Mouse (Mus musculus): ENCODE results near the gene Omt2b. TPM values are rescaled to one million over a fixed set of nuclear protein-coding genes. Genes with fewer than 3 reads are reported as not detected.
"Not testable (repeated sequence)": the region's sequence is repeated elsewhere in the genome, so short reads cannot be mapped to it uniquely, and the experiment has no call there.

Gene Omt2b
- polyA plus RNA-seq, 1 experiment from 2014 or later, result not detected

DNA sequence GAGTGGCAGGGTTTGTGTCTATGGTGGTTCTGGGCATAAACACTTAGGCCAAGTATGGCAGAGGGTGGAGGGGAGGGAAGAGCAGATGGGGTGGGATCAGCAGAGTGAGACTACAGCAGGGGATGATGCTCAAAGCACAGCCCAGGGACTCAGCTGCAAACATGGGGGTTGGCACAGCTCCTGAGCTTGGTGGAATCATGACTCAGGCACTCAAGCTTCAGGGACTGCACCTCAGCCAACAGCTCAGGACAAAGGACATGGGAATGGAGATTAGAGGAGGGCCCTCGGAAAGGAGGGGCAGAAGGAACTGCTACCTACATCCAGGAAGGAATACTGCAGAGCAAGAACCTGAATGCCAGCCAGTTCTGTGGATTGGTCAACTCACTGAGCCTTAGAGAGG lies 28.2 kb upstream of the Omt2b start:
- H3K4me3 ChIP-seq (replicated peaks; ENCODE audit: low read length); H3K36me3 ChIP-seq (ENCODE audit: control insufficient read depth, insufficient read depth, low read length); H3K9me3 ChIP-seq (replicated peaks; ENCODE audit: control insufficient read depth, low read length); H3K27me3 ChIP-seq (ENCODE audit: control insufficient read depth, insufficient read depth, low read length); H3K9ac ChIP-seq (ENCODE audit: low read length); H3K27ac ChIP-seq (ENCODE audit: low read length); H3K4me1 ChIP-seq (ENCODE audit: control insufficient read depth, insufficient read depth, low read length); H3K4me2 ChIP-seq (ENCODE audit: low read depth, low read length): not testable (repeated sequence)
- WGBS, result 62% methylated on average over 1 of the region's 1 CpGs
- ATAC-seq (ENCODE audit: insufficient read depth, low FRiP score), result peak; percentile 58; the same call in 1 of the 2 replicates

DNA sequence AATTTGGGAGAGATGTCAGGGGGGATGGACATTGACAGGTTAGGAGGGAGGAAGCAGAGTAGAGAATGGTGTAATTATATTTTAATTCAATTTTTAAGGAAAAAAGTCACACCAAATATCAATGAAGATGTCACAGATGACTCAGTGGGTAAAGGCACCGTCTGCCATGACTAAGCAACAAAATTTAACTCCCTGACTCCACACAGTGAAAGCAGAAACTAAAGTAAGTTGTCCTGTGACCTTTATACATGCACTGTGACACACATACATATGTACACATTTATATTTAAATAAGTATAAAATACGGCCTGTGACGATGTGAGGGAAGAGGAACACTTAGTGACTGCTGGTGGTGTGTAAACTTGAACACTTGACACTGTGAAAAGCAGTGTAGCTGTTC lies 19.3 kb upstream of the Omt2b start:
- not testable (repeated sequence) for H3K9me3 ChIP-seq (replicated peaks; ENCODE audit: control insufficient read depth, low read length); H3K9ac ChIP-seq (ENCODE audit: low read length); H3K27ac ChIP-seq (ENCODE audit: low read length); H3K4me3 ChIP-seq (replicated peaks; ENCODE audit: low read length); H3K27me3 ChIP-seq (ENCODE audit: control insufficient read depth, insufficient read depth, low read length); H3K4me1 ChIP-seq (ENCODE audit: control insufficient read depth, insufficient read depth, low read length); ATAC-seq (ENCODE audit: insufficient read depth, low FRiP score); H3K4me2 ChIP-seq (ENCODE audit: low read depth, low read length); H3K36me3 ChIP-seq (ENCODE audit: control insufficient read depth, insufficient read depth, low read length)
- WGBS, result 60% methylated on average over 1 of the region's 3 CpGs

DNA sequence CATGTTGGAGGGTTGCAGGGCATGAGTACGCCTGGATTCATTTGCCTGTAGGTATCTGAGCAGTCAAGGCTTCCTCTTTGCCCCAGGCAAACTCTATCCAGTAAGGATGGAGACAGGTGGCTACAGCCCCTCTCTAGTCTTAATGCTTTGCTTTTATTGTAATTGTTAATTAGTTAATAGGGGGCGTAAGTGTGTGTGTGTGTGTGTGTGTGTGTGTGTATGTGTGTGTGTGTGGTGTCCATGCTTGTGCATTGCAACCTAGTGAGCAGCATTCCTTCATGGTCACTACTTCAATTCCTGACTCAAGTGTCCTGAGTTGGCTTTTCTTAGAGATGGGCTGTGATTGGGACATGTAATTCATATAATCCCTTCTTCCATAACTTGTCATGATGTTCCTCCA lies 12.7 kb upstream of the Omt2b start, which contains the start of gene Omt2a:
Gene Omt2a, minus strand, starts transcription at position 101 of the 400 bp plus-strand sequence.
- WGBS, result 85% methylated on average over 2 of the region's 2 CpGs
- Histone ChIP-seq H3K27me3 (ENCODE audit: control insufficient read depth, insufficient read depth, low read length) (no peaks in the 10 kb centered on the region), H3K36me3 (ENCODE audit: control insufficient read depth, insufficient read depth, low read length) (no peaks in the 10 kb centered on the region), H3K4me2 (ENCODE audit: low read depth, low read length) (no peak within 1 kb of the TSS), H3K27ac (ENCODE audit: low read length) (no peak within 1 kb of the TSS), H3K9ac (ENCODE audit: low read length) (no peak within 1 kb of the TSS), H3K4me1 (ENCODE audit: control insufficient read depth, insufficient read depth, low read length) (no peaks in the 10 kb centered on the region), H3K4me3 (replicated peaks; ENCODE audit: low read length) (no peak within 1 kb of the TSS), H3K9me3 (replicated peaks; ENCODE audit: control insufficient read depth, low read length) (no peaks in the 10 kb centered on the region)
- no peak for ATAC-seq (ENCODE audit: insufficient read depth, low FRiP score)

DNA sequence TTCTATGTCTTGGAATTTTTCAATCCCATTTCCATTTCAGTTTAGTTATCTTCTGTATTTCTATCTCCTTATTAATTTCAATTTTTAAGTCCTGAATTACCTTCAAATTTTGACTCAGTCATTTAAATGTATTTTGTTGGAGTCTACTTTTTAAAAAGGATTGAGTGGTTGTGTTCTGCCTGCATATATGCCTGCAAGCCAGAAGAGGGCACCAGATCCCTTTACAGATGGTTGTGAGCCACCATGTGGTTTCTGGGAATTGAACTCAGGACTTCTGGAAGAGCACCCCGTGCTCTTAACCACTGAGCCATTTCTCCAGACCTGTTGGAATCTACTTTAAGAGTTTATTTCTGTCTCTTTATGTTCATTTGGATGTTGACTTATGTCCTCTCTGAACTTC lies 7.9 kb upstream of the Omt2b start:
- H3K27ac ChIP-seq (ENCODE audit: low read length), result no peak overlapping the region
- ATAC-seq (ENCODE audit: insufficient read depth, low FRiP score), result no peak
- H3K4me3 ChIP-seq (replicated peaks; ENCODE audit: low read length), result no peak overlapping the region
- no peak overlapping the region for H3K9ac ChIP-seq (ENCODE audit: low read length)
- H3K36me3 ChIP-seq (ENCODE audit: control insufficient read depth, insufficient read depth, low read length), result no peaks in the 10 kb centered on the region
- H3K9me3 ChIP-seq (replicated peaks; ENCODE audit: control insufficient read depth, low read length), result no peaks in the 10 kb centered on the region
- H3K27me3 ChIP-seq (ENCODE audit: control insufficient read depth, insufficient read depth, low read length), result no peaks in the 10 kb centered on the region
- H3K4me2 ChIP-seq (ENCODE audit: low read depth, low read length), result no peak overlapping the region
- H3K4me1 ChIP-seq (ENCODE audit: control insufficient read depth, insufficient read depth, low read length), result no peaks in the 10 kb centered on the region
- 36% methylated on average over 1 of the region's 1 CpGs for WGBS

DNA sequence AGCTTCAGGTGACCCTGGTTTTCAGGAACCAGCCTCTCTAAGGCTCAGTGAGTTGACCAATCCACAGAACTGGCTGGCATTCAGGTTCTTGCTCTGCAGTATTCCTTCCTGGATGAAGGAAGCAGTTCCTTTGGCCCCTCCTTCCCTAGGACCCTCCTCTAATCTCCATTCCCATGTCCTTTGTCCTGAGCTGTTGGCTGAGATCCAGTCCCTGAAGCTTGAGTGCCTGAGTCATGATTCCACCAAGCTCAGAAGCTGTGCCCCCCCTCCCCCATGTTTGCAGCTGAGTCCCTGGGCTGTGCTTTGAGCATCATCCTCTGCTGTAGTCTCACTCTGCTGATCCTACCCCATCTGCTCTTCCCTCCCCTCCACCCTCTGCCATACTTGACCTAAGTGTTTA lies 9.7 kb downstream of the Omt2b start:
- not testable (repeated sequence) for H3K9ac ChIP-seq (ENCODE audit: low read length); H3K4me3 ChIP-seq (replicated peaks; ENCODE audit: low read length); H3K27ac ChIP-seq (ENCODE audit: low read length); H3K4me2 ChIP-seq (ENCODE audit: low read depth, low read length); H3K27me3 ChIP-seq (ENCODE audit: control insufficient read depth, insufficient read depth, low read length); H3K4me1 ChIP-seq (ENCODE audit: control insufficient read depth, insufficient read depth, low read length); H3K9me3 ChIP-seq (replicated peaks; ENCODE audit: control insufficient read depth, low read length); H3K36me3 ChIP-seq (ENCODE audit: control insufficient read depth, insufficient read depth, low read length)
- peak; percentile 71 for ATAC-seq (ENCODE audit: insufficient read depth, low FRiP score)

DNA sequence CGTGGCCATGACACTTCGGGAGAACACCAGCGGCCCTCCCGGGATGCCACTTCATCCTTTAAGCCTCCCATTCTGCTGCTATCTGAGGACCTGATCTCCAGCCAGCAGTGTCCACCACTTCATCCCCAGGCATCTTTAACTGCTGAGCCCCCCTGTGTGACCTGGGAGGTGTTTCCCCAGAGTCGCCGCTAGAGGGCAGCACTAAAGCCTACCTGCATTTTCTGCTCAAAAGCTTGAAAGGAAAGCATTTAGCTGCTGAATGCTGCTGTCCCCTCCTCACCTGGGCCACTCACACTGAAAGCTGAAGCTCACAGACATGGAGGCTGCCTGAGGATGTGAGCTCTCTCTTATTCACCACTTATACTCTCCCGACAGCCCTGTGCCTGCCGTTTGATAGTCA lies 12.9 kb downstream of the Omt2b start:
- not testable (repeated sequence) for H3K9me3 ChIP-seq (replicated peaks; ENCODE audit: control insufficient read depth, low read length); H3K27ac ChIP-seq (ENCODE audit: low read length); H3K27me3 ChIP-seq (ENCODE audit: control insufficient read depth, insufficient read depth, low read length); H3K4me3 ChIP-seq (replicated peaks; ENCODE audit: low read length); H3K4me2 ChIP-seq (ENCODE audit: low read depth, low read length); H3K36me3 ChIP-seq (ENCODE audit: control insufficient read depth, insufficient read depth, low read length); ATAC-seq (ENCODE audit: insufficient read depth, low FRiP score); H3K4me1 ChIP-seq (ENCODE audit: control insufficient read depth, insufficient read depth, low read length); H3K9ac ChIP-seq (ENCODE audit: low read length)
- 16% methylated on average over 8 of the region's 8 CpGs for WGBS

DNA sequence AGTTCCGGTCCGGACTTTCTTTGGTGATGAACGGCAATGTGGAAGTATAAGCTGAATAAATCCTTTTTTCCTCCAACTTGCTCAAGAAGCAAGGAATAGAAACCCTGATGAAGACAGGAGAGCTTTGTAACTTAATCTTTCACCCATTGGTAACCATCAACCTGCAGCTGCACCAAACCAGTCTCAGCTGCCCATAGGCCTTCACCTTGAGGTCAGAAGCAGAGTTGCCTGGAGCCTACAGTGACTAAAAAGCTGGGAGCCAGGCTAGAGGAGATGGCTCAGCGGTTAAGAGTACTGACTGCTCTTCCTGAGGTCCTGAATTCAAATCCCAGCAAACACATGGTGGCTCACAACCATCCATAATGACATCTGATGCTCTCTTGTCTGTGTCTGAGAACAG lies 15.1 kb downstream of the Omt2b start:
- 91% methylated on average over 4 of the region's 4 CpGs for WGBS
- H3K27me3 ChIP-seq (ENCODE audit: control insufficient read depth, insufficient read depth, low read length), result not testable (repeated sequence)

GRCm38 (mm10) chr9:78343055-78343454 lies 15.7 kb downstream of the Omt2b start:
- H3K36me3 ChIP-seq (ENCODE audit: control insufficient read depth, insufficient read depth, low read length); H3K4me1 ChIP-seq (ENCODE audit: control insufficient read depth, insufficient read depth, low read length); H3K9me3 ChIP-seq (replicated peaks; ENCODE audit: control insufficient read depth, low read length); H3K9ac ChIP-seq (ENCODE audit: low read length); ATAC-seq (ENCODE audit: insufficient read depth, low FRiP score); H3K4me3 ChIP-seq (replicated peaks; ENCODE audit: low read length); H3K4me2 ChIP-seq (ENCODE audit: low read depth, low read length); H3K27ac ChIP-seq (ENCODE audit: low read length); H3K27me3 ChIP-seq (ENCODE audit: control insufficient read depth, insufficient read depth, low read length): not testable (repeated sequence)
- WGBS, result 89% methylated on average over 9 of the region's 9 CpGs

More for the DNA sequence above, 15.1 kb downstream of the Omt2b start:
- not testable (repeated sequence) for H3K9ac ChIP-seq (ENCODE audit: low read length); H3K9me3 ChIP-seq (replicated peaks; ENCODE audit: control insufficient read depth, low read length); ATAC-seq (ENCODE audit: insufficient read depth, low FRiP score); H3K4me1 ChIP-seq (ENCODE audit: control insufficient read depth, insufficient read depth, low read length); H3K4me2 ChIP-seq (ENCODE audit: low read depth, low read length); H3K4me3 ChIP-seq (replicated peaks; ENCODE audit: low read length); H3K36me3 ChIP-seq (ENCODE audit: control insufficient read depth, insufficient read depth, low read length); H3K27ac ChIP-seq (ENCODE audit: low read length)

- ATAC-seq (ENCODE audit: insufficient read depth, low FRiP score); H3K36me3 ChIP-seq (ENCODE audit: control insufficient read depth, insufficient read depth, low read length); H3K4me1 ChIP-seq (ENCODE audit: control insufficient read depth, insufficient read depth, low read length); H3K4me2 ChIP-seq (ENCODE audit: low read depth, low read length); H3K27ac ChIP-seq (ENCODE audit: low read length); H3K4me3 ChIP-seq (replicated peaks; ENCODE audit: low read length); H3K9ac ChIP-seq (ENCODE audit: low read length); H3K9me3 ChIP-seq (replicated peaks; ENCODE audit: control insufficient read depth, low read length); H3K27me3 ChIP-seq (ENCODE audit: control insufficient read depth, insufficient read depth, low read length): not testable (repeated sequence)
- WGBS, result 50% methylated on average over 3 of the region's 4 CpGs
Observed at GRCm38 (mm10) chr9:78345235-78345634, 17.8 kb downstream of the Omt2b start.

DNA sequence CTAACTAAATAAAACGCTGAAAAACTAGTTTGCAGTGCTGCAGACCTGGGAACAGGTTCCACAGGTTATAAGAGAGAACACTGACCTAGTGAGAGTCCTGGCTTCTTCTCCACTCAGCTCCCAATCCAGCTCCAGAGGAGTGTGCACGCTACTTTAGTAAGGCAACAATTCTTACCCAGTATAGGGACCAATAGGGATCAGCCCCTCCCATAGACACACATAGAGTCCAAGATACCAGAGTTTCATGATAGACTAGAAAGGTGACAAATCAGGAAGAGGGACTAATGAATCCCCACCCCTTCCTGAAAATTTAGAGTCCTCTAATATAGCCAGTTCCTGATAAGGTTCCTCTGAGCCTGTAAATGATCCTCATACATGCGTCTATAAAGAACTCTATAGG lies 19.6 kb downstream of the Omt2b start:
- H3K36me3 ChIP-seq (ENCODE audit: control insufficient read depth, insufficient read depth, low read length), result no peaks in the 10 kb centered on the region
- no peaks in the 10 kb centered on the region for H3K27me3 ChIP-seq (ENCODE audit: control insufficient read depth, insufficient read depth, low read length)
- ATAC-seq (ENCODE audit: insufficient read depth, low FRiP score), result peak; percentile 88
- H3K4me3 ChIP-seq (replicated peaks; ENCODE audit: low read length), result no peak overlapping the region
- 44% methylated on average over 3 of the region's 3 CpGs for WGBS
- H3K9me3 ChIP-seq (replicated peaks; ENCODE audit: control insufficient read depth, low read length), result no peaks in the 10 kb centered on the region
- no peaks in the 10 kb centered on the region for H3K4me1 ChIP-seq (ENCODE audit: control insufficient read depth, insufficient read depth, low read length)
- H3K27ac ChIP-seq (ENCODE audit: low read length), result no peak overlapping the region
- no peak overlapping the region for H3K4me2 ChIP-seq (ENCODE audit: low read depth, low read length)
- no peak overlapping the region for H3K9ac ChIP-seq (ENCODE audit: low read length)
